Mouse (Mus musculus) spleen, adult 2 months (tissue): ENCODE measurements around the gene Ets1. TPM values are rescaled to one million over a fixed set of nuclear protein-coding genes. Genes with fewer than 3 reads are reported as not detected.

Experiments used
- DNase-seq, 2 experiments: peaks; one replicate each; pipeline versions ENCODE4 v3.0.0 to v3.0.0-alpha.2; 2012 to 2021; ENCODE audit warnings: low spot score in 2 of 2, low read depth in 1 of 2
- H3K27ac ChIP-seq: fragments of 200-500 bp; 2 replicates; pipeline ENCODE4 v1.5.1; 2012; ENCODE audit warnings: low read length, inconsistent platforms; ENCODE audit not compliant: insufficient read depth
- H3K27me3 ChIP-seq: fragments of 200-500 bp; 2 replicates; pipeline ENCODE4 v1.6.1; 2012; ENCODE audit warnings: mild to moderate bottlenecking, moderate library complexity, low read length, inconsistent platforms; ENCODE audit not compliant: control insufficient read depth, insufficient read depth
- H3K36me3 ChIP-seq: fragments of 200-500 bp; 2 replicates; pipeline ENCODE4 v1.6.1; 2012; ENCODE audit warnings: mild to moderate bottlenecking, low read length, inconsistent platforms; ENCODE audit not compliant: control insufficient read depth, insufficient read depth
- H3K4me1 ChIP-seq: fragments of 200-500 bp; 2 replicates; pipeline ENCODE4 v1.6.1; 2011; ENCODE audit warnings: inconsistent platforms; ENCODE audit not compliant: control insufficient read depth, insufficient read depth, insufficient read length
- H3K4me3 ChIP-seq: fragments of 200-500 bp; 2 replicates; pipeline ENCODE4 v1.5.1; 2011; ENCODE audit warnings: mild to moderate bottlenecking, inconsistent platforms; ENCODE audit not compliant: insufficient read depth, insufficient read length; ENCODE audit errors: extremely low read depth
- CTCF ChIP-seq: fragments of 200-500 bp; IDR thresholded peaks from 2 replicates; pipeline ENCODE4 v1.5.1; 2011; ENCODE audit warnings: mild to moderate bottlenecking, inconsistent platforms; ENCODE audit not compliant: insufficient read depth, insufficient read length, insufficient replicate concordance; ENCODE audit errors: extremely low read depth
- POLR2A ChIP-seq: fragments of 200-500 bp; IDR thresholded peaks from 2 replicates; pipeline ENCODE4 v1.6.1; 2011; ENCODE audit warnings: low read depth, low read length, inconsistent platforms
- WGBS: fragments of 180-500 bp; shearing (Covaris S2); methylation state at CpG from one replicate; pipeline ENCODE4 v1.1.7; 2018; 5-methylcytosine and 5-hydroxymethylcytosine counted together
- polyA plus RNA-seq: library from polyadenylated mRNA; depleted of rRNA; stranded (reverse); fragments of >200 nt; gene quantifications from 2 replicates; pipeline ENCODE4 v1.2.3, GENCODE M21; 2012

Ets1 gene
- polyA plus RNA-seq, 1 experiment, result 115 TPM

DNA sequence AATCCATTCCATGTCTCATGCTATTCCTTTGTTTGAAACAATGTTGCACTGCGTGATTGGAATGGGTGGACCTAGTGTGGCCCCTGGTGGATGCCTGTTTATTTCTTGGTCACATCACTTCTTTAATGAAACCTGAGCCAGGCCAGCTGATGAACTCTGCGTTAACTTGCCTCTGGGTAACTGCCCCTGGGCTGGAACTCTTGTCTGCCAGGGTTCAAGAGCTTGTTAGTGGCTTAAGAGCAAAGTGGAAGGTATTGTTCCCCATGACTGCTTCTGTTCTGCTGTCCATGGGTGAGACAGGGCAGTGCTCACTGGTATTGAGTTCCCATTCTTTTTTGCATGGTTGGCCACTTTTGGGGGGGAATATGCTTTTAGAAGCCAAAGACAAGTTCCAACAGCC is 85.1 kb downstream of the Ets1 start:
- peaks cover 14% of the 10 kb centered on the region for H3K36me3 ChIP-seq
- DNase-seq, result no peak
- peaks cover 51% of the 10 kb centered on the region for H3K4me1 ChIP-seq
- H3K27me3 ChIP-seq, result no peaks in the 10 kb centered on the region
- no peak for TF ChIP-seq CTCF
- no peak for TF ChIP-seq POLR2A
- peak overlapping the region; percentile 53 for H3K27ac ChIP-seq
- 57% methylated on average over 2 of the region's 2 CpGs for WGBS
- H3K4me3 ChIP-seq, result no peak overlapping the region

DNA sequence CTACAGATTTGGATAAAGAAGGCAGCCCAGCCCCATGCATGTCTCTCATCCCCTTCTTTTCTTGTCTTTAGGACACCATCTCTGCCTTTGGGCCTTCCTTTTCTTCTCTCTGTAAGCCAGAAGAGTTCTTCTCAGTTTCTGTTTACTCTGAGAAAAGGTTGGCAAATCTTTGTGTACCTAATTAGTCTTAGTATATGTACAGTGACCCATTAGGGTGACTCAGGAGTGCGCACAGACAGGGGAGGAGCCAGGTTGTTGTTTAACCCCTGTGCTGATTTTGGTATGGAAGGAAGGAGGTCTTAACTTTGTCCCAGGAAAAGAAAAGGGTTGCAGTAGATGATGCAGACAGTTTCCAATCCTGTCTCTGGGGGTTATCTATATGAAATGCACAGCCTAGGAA is 86.2 kb downstream of the Ets1 start:
- Histone ChIP-seq H3K36me3 (peaks cover 15% of the 10 kb centered on the region), H3K4me1 (peaks cover 50% of the 10 kb centered on the region), H3K27ac (peak overlapping the region; percentile 59), H3K27me3 (no peaks in the 10 kb centered on the region), H3K4me3 (no peak overlapping the region)
- 78% methylated on average over 1 of the region's 1 CpGs for WGBS
- no peak for TF ChIP-seq CTCF
- no peak for TF ChIP-seq POLR2A
- no peak for DNase-seq

DNA sequence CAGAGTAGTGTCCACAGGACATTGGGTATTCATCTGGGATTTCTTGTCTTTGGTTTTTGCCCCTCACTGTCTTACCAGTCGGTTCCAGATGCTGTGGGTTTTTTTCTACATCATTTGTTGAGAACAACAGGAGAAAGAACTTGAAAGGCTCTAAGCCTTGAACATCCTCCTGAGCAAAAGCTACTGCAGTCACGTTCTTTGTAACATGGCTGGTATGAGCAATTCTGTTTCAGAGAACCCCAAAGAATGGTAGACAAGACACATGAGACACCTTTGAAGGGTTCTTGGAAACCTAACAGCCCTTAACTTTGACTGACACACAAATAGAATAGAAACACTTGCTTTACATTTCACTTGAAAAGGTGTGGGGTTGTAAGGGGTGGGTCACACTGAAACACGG is 86.9 kb downstream of the Ets1 start:
- no peak overlapping the region for H3K4me3 ChIP-seq
- TF ChIP-seq CTCF, result no peak
- peaks cover 16% of the 10 kb centered on the region for H3K36me3 ChIP-seq
- WGBS, result 56% methylated on average over 3 of the region's 3 CpGs
- peak overlapping the region; percentile 18; the same call in 1 of the 2 replicates for H3K27ac ChIP-seq
- peaks cover 50% of the 10 kb centered on the region for H3K4me1 ChIP-seq
- no peaks in the 10 kb centered on the region for H3K27me3 ChIP-seq
- DNase-seq, result no peak

DNA sequence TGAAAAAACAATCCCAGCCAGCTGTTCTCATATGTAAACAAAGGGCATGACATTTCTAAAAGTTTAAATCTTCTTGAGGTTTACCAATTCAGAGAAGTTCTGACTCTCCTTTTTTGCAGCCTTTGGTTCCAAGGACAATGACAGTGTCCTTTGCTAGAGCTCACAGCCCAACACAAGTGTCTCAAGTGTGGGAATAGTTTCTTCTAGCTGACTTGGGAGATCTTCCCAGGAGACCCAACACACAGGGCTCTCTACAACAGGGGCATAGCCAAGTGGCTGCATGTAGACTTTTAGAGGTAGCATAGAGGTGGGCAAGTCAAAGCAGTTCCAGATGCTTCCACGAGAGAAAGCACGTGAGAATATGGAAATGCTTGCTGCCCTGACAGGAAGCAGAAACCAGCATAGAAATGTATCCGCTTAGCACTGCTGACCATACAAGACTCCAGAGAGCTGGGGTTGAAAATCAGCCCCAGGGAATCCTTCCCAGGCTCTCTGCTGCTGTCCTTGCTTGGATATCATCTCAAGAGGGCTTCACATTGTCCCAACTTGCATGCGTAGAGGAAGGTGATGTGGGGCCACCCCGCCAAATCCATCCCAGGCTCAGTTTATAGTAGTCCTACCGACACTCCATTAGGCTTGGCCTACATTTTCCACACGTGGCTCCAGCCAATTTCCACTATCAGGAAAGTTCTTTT is 88.3 kb downstream of the Ets1 start:
- no peak for DNase-seq
- peaks cover 23% of the 10 kb centered on the region for H3K36me3 ChIP-seq
- H3K4me3 ChIP-seq, result no peak overlapping the region
- H3K4me1 ChIP-seq, result peaks cover 44% of the 10 kb centered on the region
- no peak for TF ChIP-seq POLR2A
- TF ChIP-seq CTCF, result no peak
- 72% methylated on average over 7 of the region's 7 CpGs for WGBS
- H3K27ac ChIP-seq, result peak overlapping the region; percentile 24
- no peaks in the 10 kb centered on the region for H3K27me3 ChIP-seq

DNA sequence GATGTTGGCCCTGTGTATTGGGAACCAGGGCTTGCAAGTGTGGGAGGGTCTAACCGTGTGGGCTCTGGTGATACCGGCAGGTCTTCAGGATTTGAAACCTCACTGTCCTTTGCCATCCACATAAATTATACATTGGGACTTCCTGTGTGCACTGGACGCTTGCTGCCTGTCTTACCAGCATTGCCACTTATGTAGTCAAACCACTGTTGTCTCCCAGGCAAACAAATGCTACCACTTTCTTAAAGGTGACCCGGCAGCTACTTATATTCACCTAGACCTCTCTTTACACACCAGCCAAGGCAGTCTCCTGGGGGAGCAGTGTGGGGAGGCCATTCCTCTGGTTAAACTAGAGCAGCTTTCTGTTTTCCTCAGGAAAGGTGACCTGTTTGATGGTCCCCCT is 89.9 kb downstream of the Ets1 start:
- TF ChIP-seq POLR2A, result no peak
- no peak for TF ChIP-seq CTCF
- no peak for DNase-seq
- H3K27ac ChIP-seq, result peak overlapping the region; percentile 65

DNA sequence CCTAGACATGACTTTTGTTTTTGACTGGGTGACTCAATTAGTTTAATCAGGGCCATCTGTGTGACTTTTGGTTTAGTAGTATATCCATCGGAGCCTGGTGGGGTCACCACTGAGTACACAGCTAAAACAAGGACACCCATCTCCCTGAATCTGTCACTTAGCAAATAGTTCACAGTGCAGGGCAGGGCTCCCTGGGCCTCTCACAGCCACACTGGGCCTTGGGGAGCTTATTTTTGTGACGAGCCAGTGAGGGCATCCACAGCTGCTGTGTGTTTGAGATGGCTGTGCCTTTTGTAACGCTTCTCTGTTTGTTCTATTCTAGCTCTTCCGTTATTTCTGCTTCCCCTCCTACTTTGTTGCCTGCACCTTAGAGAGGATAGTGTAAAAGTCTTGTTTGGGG is 90.6 kb downstream of the Ets1 start:
- H3K36me3 ChIP-seq, result peaks cover 38% of the 10 kb centered on the region
- 51% methylated on average over 4 of the region's 4 CpGs for WGBS

More for the DNA sequence above, 89.9 kb downstream of the Ets1 start:
- WGBS, result 69% methylated on average over 4 of the region's 4 CpGs
- Histone ChIP-seq H3K4me1 (peaks cover 43% of the 10 kb centered on the region; the same call in 1 of the 2 replicates), H3K27me3 (no peaks in the 10 kb centered on the region), H3K4me3 (no peak overlapping the region), H3K36me3 (peaks cover 34% of the 10 kb centered on the region)

DNA sequence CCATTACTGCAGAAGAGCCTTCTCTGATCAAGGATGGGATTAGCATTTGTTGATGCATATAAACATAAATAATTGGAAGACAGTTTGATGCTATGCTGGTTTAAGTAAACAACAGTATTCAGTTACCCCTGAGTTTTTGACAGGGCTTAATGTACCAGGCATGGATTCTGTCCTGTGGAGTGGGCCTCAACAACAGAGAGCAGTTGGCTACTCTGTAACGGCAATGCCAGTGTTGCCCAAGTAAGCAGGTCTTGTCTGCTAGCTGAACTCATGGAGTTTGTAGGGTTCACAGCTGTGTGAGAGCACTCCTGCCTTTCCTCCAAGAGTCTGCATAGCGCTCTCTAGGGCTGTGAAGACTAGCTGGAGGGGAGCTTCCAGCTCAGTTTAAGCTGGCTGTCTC is 91.0 kb downstream of the Ets1 start:
- Histone ChIP-seq H3K36me3 (peaks cover 39% of the 10 kb centered on the region), H3K27me3 (no peaks in the 10 kb centered on the region), H3K27ac (peak overlapping the region; percentile 74), H3K4me1 (peaks cover 42% of the 10 kb centered on the region; the same call in 1 of the 2 replicates), H3K4me3 (no peak overlapping the region)
- no peak for DNase-seq
- TF ChIP-seq CTCF, result no peak
- no peak for TF ChIP-seq POLR2A
- WGBS, result 82% methylated on average over 2 of the region's 2 CpGs

More for the DNA sequence above, 90.6 kb downstream of the Ets1 start:
- TF ChIP-seq CTCF, result no peak
- Histone ChIP-seq H3K4me1 (peaks cover 41% of the 10 kb centered on the region; the same call in 1 of the 2 replicates), H3K27me3 (no peaks in the 10 kb centered on the region), H3K4me3 (no peak overlapping the region), H3K27ac (peak overlapping the region; percentile 74)
- no peak for DNase-seq
